ENCODE assay signal across 12 mouse cellular contexts in the genomic region with DNA sequence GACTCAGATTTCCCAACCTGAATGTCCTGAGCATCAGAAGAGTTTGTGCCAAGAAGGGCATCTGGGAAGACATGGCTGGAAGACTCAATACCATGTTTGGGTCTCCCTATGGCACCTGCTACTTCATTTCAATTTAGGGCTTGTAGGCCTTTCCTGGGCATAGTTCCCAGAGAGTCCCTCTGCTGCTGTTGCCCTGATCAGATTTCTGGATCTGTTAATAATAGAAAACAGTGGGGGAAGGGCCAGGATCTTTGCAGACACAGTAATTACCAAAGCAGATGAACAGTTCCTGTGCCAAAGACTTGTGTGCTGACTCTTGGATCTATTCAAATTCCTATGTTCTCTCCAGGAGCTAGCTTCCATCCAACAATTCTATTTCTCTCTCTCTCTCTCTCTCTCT. TPM values are rescaled to one million over a fixed set of nuclear protein-coding genes. Genes with fewer than 3 reads are reported as not detected.
DNase-seq lines count a peak whose midpoint lies in the region; ATAC-seq and TF ChIP-seq lines count a peak whose summit lies in the region.
"Had no signal": no experiment of that assay in that cellular context is flagged by ENCODE, and none has a peak within 500 bp of the region (broad histone marks: within the 10 kb centered on the region; RNA-seq: fewer than 3 reads in every experiment).

No protein-coding gene starts in this region.

- no peak for TF ChIP-seq POLR2A in brain, embryonic 14.5 days (IDR thresholded peaks at IDR 0.05; ENCODE audit: borderline replicate concordance, extremely low read depth, insufficient read depth, insufficient read length, poor library complexity, severe bottlenecking)

- peak; percentile 79 for DNase-seq in hindbrain, postnatal 0 days (ENCODE audit: low spot score)
- peak; percentile 84 for DNase-seq in brain, embryonic 14.5 days (ENCODE audit: low read depth)
- DNase-seq in layer of hippocampus, postnatal 14 days (ENCODE audit: low spot score in 2 of 2), result peak; percentile 52 to 86
- no peak for DNase-seq in liver
- no peak for DNase-seq in lung, postnatal 4 days
- DNase-seq: heart, postnatal 36 days; lung, embryonic 14.5 days; thymus, postnatal 25 days had no signal

- peaks cover 10% of the 10 kb centered on the region; the same call in 1 of the 2 replicates for H3K4me1 ChIP-seq in hindbrain, postnatal 0 days (ENCODE audit: insufficient read depth, low read length)
- H3K4me1 ChIP-seq in hindbrain, embryonic 13.5 days (replicated peaks), result peaks cover 17% of the 10 kb centered on the region
- peaks cover 6% of the 10 kb centered on the region for H3K4me1 ChIP-seq in embryonic facial prominence, embryonic 15.5 days

- no peaks in the 10 kb centered on the region for H3K36me3 ChIP-seq in hindbrain, postnatal 0 days (ENCODE audit: insufficient read depth, low read length)
- H3K36me3 ChIP-seq in hindbrain, embryonic 13.5 days, result no peaks in the 10 kb centered on the region
- no peaks in the 10 kb centered on the region for H3K36me3 ChIP-seq in embryonic facial prominence, embryonic 15.5 days
- H3K36me3 ChIP-seq: midbrain, embryonic 12.5 days had no signal

- no peak overlapping the region for H3K4me3 ChIP-seq in hindbrain, postnatal 0 days (ENCODE audit: low read length)
- no peak overlapping the region for H3K4me3 ChIP-seq in hindbrain, embryonic 13.5 days
- no peak overlapping the region for H3K4me3 ChIP-seq in embryonic facial prominence, embryonic 15.5 days (replicated peaks)
- H3K4me3 ChIP-seq: midbrain, embryonic 12.5 days had no signal

- no peak for TF ChIP-seq CTCF in hindbrain, postnatal 0 days (IDR thresholded peaks at IDR 0.05; ENCODE audit: low read depth)
- TF ChIP-seq CTCF in brain, embryonic 14.5 days (IDR thresholded peaks at IDR 0.05; ENCODE audit: borderline replicate concordance, extremely low read depth, insufficient read depth, insufficient read length), result no peak

- ATAC-seq in hindbrain, postnatal 0 days, result peak; percentile 63
- no peak for ATAC-seq in hindbrain, embryonic 13.5 days (ENCODE audit: low FRiP score)
- ATAC-seq in embryonic facial prominence, embryonic 15.5 days (ENCODE audit: insufficient number of reproducible peaks, low FRiP score, low TSS enrichment, low read depth), result peak; percentile 63; the same call in 1 of the 2 replicates

- H3K9ac ChIP-seq in hindbrain, postnatal 0 days (replicated peaks; ENCODE audit: low read length), result no peak overlapping the region
- H3K9ac ChIP-seq in hindbrain, embryonic 13.5 days, result no peak overlapping the region
- H3K9ac ChIP-seq in embryonic facial prominence, embryonic 15.5 days, result no peak overlapping the region
- H3K9ac ChIP-seq: lung, embryonic 14.5 days; midbrain, embryonic 12.5 days had no signal

- no peaks in the 10 kb centered on the region for H3K27me3 ChIP-seq in hindbrain, postnatal 0 days (ENCODE audit: insufficient read depth, low read length)
- H3K27me3 ChIP-seq in hindbrain, embryonic 13.5 days, result no peaks in the 10 kb centered on the region
- H3K27me3 ChIP-seq in embryonic facial prominence, embryonic 15.5 days, result no peaks in the 10 kb centered on the region
- H3K27me3 ChIP-seq: midbrain, embryonic 12.5 days had no signal

- H3K9me3 ChIP-seq in hindbrain, postnatal 0 days (ENCODE audit: low read length), result no peaks in the 10 kb centered on the region
- H3K9me3 ChIP-seq in hindbrain, embryonic 13.5 days, result no peaks in the 10 kb centered on the region
- no peaks in the 10 kb centered on the region for H3K9me3 ChIP-seq in embryonic facial prominence, embryonic 15.5 days (replicated peaks)
- H3K9me3 ChIP-seq: midbrain, embryonic 12.5 days had no signal

- no peak overlapping the region for H3K4me2 ChIP-seq in hindbrain, postnatal 0 days (ENCODE audit: low read depth, low read length)
- H3K4me2 ChIP-seq in hindbrain, embryonic 13.5 days, result no peak overlapping the region
- H3K4me2 ChIP-seq in embryonic facial prominence, embryonic 15.5 days (replicated peaks), result no peak overlapping the region
- H3K4me2 ChIP-seq: lung, embryonic 14.5 days; midbrain, embryonic 12.5 days had no signal

- no peak overlapping the region for H3K27ac ChIP-seq in hindbrain, postnatal 0 days
- no peak overlapping the region for H3K27ac ChIP-seq in hindbrain, embryonic 13.5 days
- H3K27ac ChIP-seq in embryonic facial prominence, embryonic 15.5 days (replicated peaks), result no peak overlapping the region; the same call in 1 of the 2 replicates
- H3K27ac ChIP-seq: midbrain, embryonic 12.5 days had no signal

RNA-seq across cellular contexts. Expression of a gene that starts 4.0 kb away (rescaled TPM):
- total RNA-seq in hindbrain, postnatal 0 days (2014; rRNA removed), result 11.0 and 11.5 TPM in 2 replicates
- 8.7 and 11.4 TPM in 2 replicates for polyA plus RNA-seq in hindbrain, postnatal 0 days (2015; fragmentation: Nextera tagmentation; extraction: Ambion mirVana)
- 3.4 and 4.1 TPM in 2 replicates for polyA plus RNA-seq in hindbrain, embryonic 13.5 days (2015; fragmentation: Nextera tagmentation; extraction: Ambion mirVana)
- 3.2 and 3.8 TPM in 2 replicates for polyA plus RNA-seq in brain, embryonic 14.5 days (2012; rRNA removed)
- polyA plus RNA-seq in embryonic facial prominence, embryonic 15.5 days (2015; fragmentation: Nextera tagmentation; extraction: Ambion mirVana), result 0.80 and 1.6 TPM in 2 replicates
- total RNA-seq in layer of hippocampus, postnatal 14 days (2021), result 10 to 100 TPM; 19.4 to 19.9 TPM
- total RNA-seq: heart, postnatal 36 days had no signal
- polyA plus RNA-seq: spleen, adult 2 months had no signal

RNA-seq across cellular contexts. Expression of a gene that starts 5.4 kb away (rescaled TPM):
- total RNA-seq in hindbrain, postnatal 0 days (2014; rRNA removed), result 13.0 and 25.3 TPM in 2 replicates
- polyA plus RNA-seq in hindbrain, postnatal 0 days (2015; fragmentation: Nextera tagmentation; extraction: Ambion mirVana), result 17.4 and 21.3 TPM in 2 replicates
- 27.2 and 28.1 TPM in 2 replicates for polyA plus RNA-seq in hindbrain, embryonic 13.5 days (2015; fragmentation: Nextera tagmentation; extraction: Ambion mirVana)
- 12.0 and 15.5 TPM in 2 replicates for polyA plus RNA-seq in brain, embryonic 14.5 days (2012; rRNA removed)
- polyA plus RNA-seq in embryonic facial prominence, embryonic 15.5 days (2015; fragmentation: Nextera tagmentation; extraction: Ambion mirVana), result 26.1 and 28.8 TPM in 2 replicates
- total RNA-seq in layer of hippocampus, postnatal 14 days (2021), result 10 to 100 TPM; 21.6 to 21.7 TPM

RNA-seq across cellular contexts. Expression of a gene that starts 32.8 kb away (rescaled TPM):
- total RNA-seq in hindbrain, postnatal 0 days (2014; rRNA removed), result 30.3 and 36.7 TPM in 2 replicates
- 45.4 and 46.0 TPM in 2 replicates for polyA plus RNA-seq in hindbrain, postnatal 0 days (2015; fragmentation: Nextera tagmentation; extraction: Ambion mirVana)
- 49.6 and 51.6 TPM in 2 replicates for polyA plus RNA-seq in hindbrain, embryonic 13.5 days (2015; fragmentation: Nextera tagmentation; extraction: Ambion mirVana)
- polyA plus RNA-seq in brain, embryonic 14.5 days (2012; rRNA removed), result 53.1 and 56.2 TPM in 2 replicates
- polyA plus RNA-seq in embryonic facial prominence, embryonic 15.5 days (2015; fragmentation: Nextera tagmentation; extraction: Ambion mirVana), result 55.7 and 59.7 TPM in 2 replicates
- 10 to 100 TPM; 30.5 to 33.4 TPM for total RNA-seq in layer of hippocampus, postnatal 14 days (2021)

RNA-seq across cellular contexts. Expression of a gene that starts 49.4 kb away (rescaled TPM):
- total RNA-seq in hindbrain, postnatal 0 days (2014; rRNA removed), result 13.3 and 15.1 TPM in 2 replicates
- 5.4 and 5.9 TPM in 2 replicates for polyA plus RNA-seq in hindbrain, postnatal 0 days (2015; fragmentation: Nextera tagmentation; extraction: Ambion mirVana)
- polyA plus RNA-seq in hindbrain, embryonic 13.5 days (2015; fragmentation: Nextera tagmentation; extraction: Ambion mirVana), result 7.7 and 8.3 TPM in 2 replicates
- polyA plus RNA-seq in brain, embryonic 14.5 days (2012; rRNA removed), result 26.1 and 26.8 TPM in 2 replicates
- 7.2 and 7.7 TPM in 2 replicates for polyA plus RNA-seq in embryonic facial prominence, embryonic 15.5 days (2015; fragmentation: Nextera tagmentation; extraction: Ambion mirVana)
- 10 to 100 TPM; 24.0 to 25.5 TPM for total RNA-seq in layer of hippocampus, postnatal 14 days (2021)

RNA-seq across cellular contexts. Expression of a gene that starts 49.4 kb away (rescaled TPM):
- total RNA-seq in hindbrain, postnatal 0 days (2014; rRNA removed), result 15.2 and 29.9 TPM in 2 replicates
- 12.3 and 14.4 TPM in 2 replicates for polyA plus RNA-seq in hindbrain, postnatal 0 days (2015; fragmentation: Nextera tagmentation; extraction: Ambion mirVana)
- 21.6 and 23.3 TPM in 2 replicates for polyA plus RNA-seq in hindbrain, embryonic 13.5 days (2015; fragmentation: Nextera tagmentation; extraction: Ambion mirVana)
- polyA plus RNA-seq in brain, embryonic 14.5 days (2012; rRNA removed), result 27.0 and 31.1 TPM in 2 replicates
- polyA plus RNA-seq in embryonic facial prominence, embryonic 15.5 days (2015; fragmentation: Nextera tagmentation; extraction: Ambion mirVana), result 15.2 and 16.1 TPM in 2 replicates
- 10 to 100 TPM; 22.6 to 25.7 TPM for total RNA-seq in layer of hippocampus, postnatal 14 days (2021)

Comparison
In these comparisons a context has a peak if more than half of its experiments do, and no peak if none do; other contexts are left out.
1. DNase-seq: peak in hindbrain, postnatal 0 days (single experiment), brain, embryonic 14.5 days (single experiment) and layer of hippocampus, postnatal 14 days (2 of 2); none in liver (single experiment) and lung, postnatal 4 days (0 of 2).